Mouse (Mus musculus): Measurements from ENCODE around the gene Pla2g6.

Pla2g6 gene

GRCm38 (mm10) chr15:79350866-79351265 is 22.7 kb upstream of the Pla2g6 start:
- DNase-seq (ENCODE audit: low spot score), result no peak

- no peak for DNase-seq (ENCODE audit: low spot score)
Measured at GRCm38 (mm10) chr15:79348651-79349050, 20.5 kb upstream of the Pla2g6 start.

GRCm38 (mm10) chr15:79347845-79348506 is 19.8 kb upstream of the Pla2g6 start:
- DNase-seq (ENCODE audit: low spot score), result peak; percentile 66

- peak; percentile 97 for DNase-seq (ENCODE audit: low spot score)
Measured at GRCm38 (mm10) chr15:79347165-79347844, 19.1 kb upstream of the Pla2g6 start.

- DNase-seq (ENCODE audit: low spot score), result no peak
Measured at GRCm38 (mm10) chr15:79346051-79346793, 18.0 kb upstream of the Pla2g6 start, which contains the start of gene Maff. TSS of gene Maff (plus strand) at chr15:79346621.

- DNase-seq (ENCODE audit: low spot score), result no peak
Measured at GRCm38 (mm10) chr15:79344627-79345026, 16.4 kb upstream of the Pla2g6 start.

GRCm38 (mm10) chr15:79342641-79343337 is 14.6 kb upstream of the Pla2g6 start:
- DNase-seq (ENCODE audit: low spot score), result no peak

GRCm38 (mm10) chr15:79338978-79339377 is 10.8 kb upstream of the Pla2g6 start:
- DNase-seq (ENCODE audit: low spot score), result no peak

GRCm38 (mm10) chr15:79335061-79335655 is 7.0 kb upstream of the Pla2g6 start:
- no peak for DNase-seq (ENCODE audit: low spot score)

- no peak for DNase-seq (ENCODE audit: low spot score)
Measured at GRCm38 (mm10) chr15:79333409-79333808, 5.2 kb upstream of the Pla2g6 start.

GRCm38 (mm10) chr15:79330521-79330920 is 2.3 kb upstream of the Pla2g6 start:
- DNase-seq (ENCODE audit: low spot score), result no peak

GRCm38 (mm10) chr15:79329979-79330363 is 1.8 kb upstream of the Pla2g6 start:
- DNase-seq (ENCODE audit: low spot score), result no peak

- no peak for DNase-seq (ENCODE audit: low spot score)
Measured at GRCm38 (mm10) chr15:79329346-79329978, 1.3 kb upstream of the Pla2g6 start.

- DNase-seq (ENCODE audit: low spot score), result no peak
Measured at GRCm38 (mm10) chr15:79328939-79329275, 717 bp upstream of the Pla2g6 start.

- peak; percentile 52 for DNase-seq (ENCODE audit: low spot score)
Measured at GRCm38 (mm10) chr15:79326971-79327961, 924 bp downstream of the Pla2g6 start.

- no peak for DNase-seq (ENCODE audit: low spot score)
Measured at GRCm38 (mm10) chr15:79326264-79326663, 1.9 kb downstream of the Pla2g6 start.

- DNase-seq (ENCODE audit: low spot score), result no peak
Measured at GRCm38 (mm10) chr15:79325742-79326141, 2.4 kb downstream of the Pla2g6 start.

GRCm38 (mm10) chr15:79324373-79324772 is 3.8 kb downstream of the Pla2g6 start:
- no peak for DNase-seq (ENCODE audit: low spot score)

- no peak for DNase-seq (ENCODE audit: low spot score)
Measured at GRCm38 (mm10) chr15:79323791-79324155, 4.4 kb downstream of the Pla2g6 start.
